Mouse (Mus musculus) small intestine, adult 2 months (tissue): ENCODE measurements at regions not wholly inside any gene's neighbourhood (a gene's known extent, or its start where the extent isn't known, plus 50 kb on each side); places are given as distances from the start of the nearest gene placed in this dataset.

Experiments used
- CTCF ChIP-seq: fragments of 200-500 bp; IDR thresholded peaks from 2 replicates; pipeline ENCODE4 v1.5.1; 2012; ENCODE audit warnings: low read depth, mild to moderate bottlenecking, control low read depth, inconsistent platforms, low read length, moderate library complexity, mixed read lengths; ENCODE audit not compliant: insufficient replicate concordance, insufficient read length; ENCODE audit errors: extremely low read depth
- POLR2A ChIP-seq: fragments of 200-500 bp; IDR thresholded peaks from 2 replicates; pipeline ENCODE4 v1.6.1; 2012; ENCODE audit warnings: low read depth, mild to moderate bottlenecking, control low read depth, inconsistent platforms, low read length, moderate library complexity

GRCm38 (mm10) chr3:61297290-61297689 lies 64.1 kb upstream of the Rap2b start:
- TF ChIP-seq CTCF (no peak), POLR2A (no peak)
